Mouse (Mus musculus): ENCODE data around the gene Tmprss11f. TPM values are rescaled to one million over a fixed set of nuclear protein-coding genes. Genes with fewer than 3 reads are reported as not detected.

Gene Tmprss11f
- 0.34 TPM in 1 of 2 replicates, not detected in the other for polyA plus RNA-seq (2015; fragmentation: Nextera tagmentation; extraction: Ambion mirVana)

GRCm38 (mm10) chr5:86632324-86632723 is at the start of gene Tmprss11f:
Gene Tmprss11f, minus strand, starts transcription at chr5:86632424.

GRCm38 (mm10) chr5:86676262-86676661 is 44.0 kb upstream of the Tmprss11f start, which contains the start of gene Tmprss11b:
Gene Tmprss11b, minus strand, starts transcription at chr5:86676362.

GRCm38 (mm10) chr5:86518500-86518899 is 113.7 kb downstream of the Tmprss11f start, which contains the start of gene Tmprss11g:
Gene Tmprss11g, minus strand, starts transcription at chr5:86518600.

Other genes starting within 250 kb of the Tmprss11f start
- gene Tmprss11a, start 163.4 kb downstream of the Tmprss11f start, polyA plus RNA-seq (2015; fragmentation: Nextera tagmentation; extraction: Ambion mirVana), result not detected in 2 replicates
- gene Tmprss11g, start 113.8 kb downstream of the Tmprss11f start, polyA plus RNA-seq (2015; fragmentation: Nextera tagmentation; extraction: Ambion mirVana), result not detected in 2 replicates
- gene Tmprss11b, start 43.9 kb upstream of the Tmprss11f start, polyA plus RNA-seq (2015; fragmentation: Nextera tagmentation; extraction: Ambion mirVana), result not detected in 2 replicates
- gene Tmprss11e, start 113.4 kb upstream of the Tmprss11f start, polyA plus RNA-seq (2015; fragmentation: Nextera tagmentation; extraction: Ambion mirVana), result not detected in 2 replicates
- gene Ythdc1, start 171.8 kb upstream of the Tmprss11f start, polyA plus RNA-seq (2015; fragmentation: Nextera tagmentation; extraction: Ambion mirVana), result 18.3 and 18.5 TPM in 2 replicates